Mouse (Mus musculus): ENCODE data around the gene Ficd.

Ficd gene

GRCm38 (mm10) chr5:113735345-113736112, at the start of gene Ficd:
Ficd (plus strand) TSS chr5:113735803.
- DNase-seq (ENCODE audit: low spot score), result peak; percentile 100

GRCm38 (mm10) chr5:113687514-113687913, 48.1 kb upstream of the Ficd start:
- DNase-seq (ENCODE audit: low spot score), result no peak

GRCm38 (mm10) chr5:113690069-113690548, 45.5 kb upstream of the Ficd start:
- no peak for DNase-seq (ENCODE audit: low spot score)

DNA sequence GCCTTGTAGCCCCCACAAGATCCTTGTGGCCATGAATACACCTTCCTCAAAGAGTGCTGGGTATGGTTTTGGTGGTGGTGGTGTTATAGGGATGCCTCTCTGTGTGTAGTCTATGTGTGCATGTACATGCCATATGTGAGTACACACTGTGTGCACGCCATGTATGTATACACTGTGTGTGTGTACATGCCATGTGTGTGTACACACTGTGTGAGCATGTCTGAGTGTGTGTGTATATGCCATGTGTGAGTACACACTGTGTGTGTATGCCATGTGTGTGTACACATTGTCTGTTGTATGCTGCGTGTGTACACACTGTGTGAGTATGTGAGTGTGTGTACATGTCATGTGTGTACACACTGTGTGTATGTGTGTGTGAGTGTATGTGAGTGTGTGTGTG, 44.7 kb upstream of the Ficd start:
- no peak for DNase-seq (ENCODE audit: low spot score)

- DNase-seq (ENCODE audit: low spot score), result no peak
These were observed 42.3 kb upstream of the Ficd start for GRCm38 (mm10) chr5:113693196-113693755.

DNA sequence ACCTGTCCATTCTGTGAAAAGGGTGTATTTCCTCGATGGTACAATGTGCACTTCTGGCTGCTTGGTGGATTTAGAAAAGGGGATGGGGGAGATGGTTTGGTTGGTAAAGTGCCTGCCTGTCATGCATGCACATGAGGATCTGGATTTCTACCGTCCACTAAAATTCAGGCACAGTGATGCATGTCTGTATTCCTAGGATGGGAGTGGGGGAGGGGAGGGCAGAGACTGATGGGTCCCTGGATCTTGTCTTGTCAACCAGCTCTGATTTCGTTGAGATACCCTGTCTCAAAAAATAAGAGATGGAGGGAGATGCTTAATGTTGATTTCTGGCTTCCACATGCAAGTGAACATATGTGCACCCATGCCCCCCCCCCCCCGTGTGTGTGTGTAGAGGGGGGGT, 41.6 kb upstream of the Ficd start:
- DNase-seq (ENCODE audit: low spot score), result no peak

GRCm38 (mm10) chr5:113694415-113694814, 41.2 kb upstream of the Ficd start:
- no peak for DNase-seq (ENCODE audit: low spot score)

GRCm38 (mm10) chr5:113700388-113701023, 35.1 kb upstream of the Ficd start:
- no peak for DNase-seq (ENCODE audit: low spot score)

DNA sequence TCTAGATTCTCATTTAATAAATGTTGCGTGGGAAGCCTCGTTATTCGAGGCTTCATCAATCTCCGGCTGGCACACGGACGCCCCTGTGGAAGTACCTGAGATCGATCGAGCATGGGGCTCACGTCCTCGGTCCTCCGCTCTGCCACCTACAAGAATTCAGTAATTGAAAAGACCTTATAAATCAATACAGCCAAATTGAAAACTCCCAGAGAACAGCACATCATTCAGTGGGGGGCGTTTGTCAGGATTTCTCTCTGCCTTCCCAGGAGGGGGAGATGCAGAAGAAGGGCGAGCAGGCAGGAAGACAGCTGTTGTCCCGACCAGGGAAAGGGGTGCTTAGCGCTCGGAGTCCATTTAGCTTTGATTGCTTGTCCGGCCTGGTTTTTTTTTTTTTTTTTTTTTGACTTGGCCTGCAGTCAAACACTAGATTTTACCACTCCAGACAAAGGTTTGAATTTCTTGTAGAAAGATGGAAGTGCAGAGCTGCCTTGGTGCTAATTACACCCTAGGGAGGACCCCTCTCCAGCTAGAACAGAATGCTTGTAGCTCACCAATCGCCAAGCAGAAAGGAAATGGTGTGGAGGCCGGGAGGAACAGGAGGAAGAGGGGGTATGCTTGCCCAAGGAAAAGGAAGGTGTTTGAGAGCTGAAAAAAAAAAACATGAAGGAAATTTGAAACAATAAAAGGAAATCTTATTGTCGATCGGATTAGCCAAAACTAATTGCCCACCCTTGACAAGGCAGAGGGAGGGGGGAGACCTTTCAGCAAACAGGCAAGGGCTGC, 31.6 kb upstream of the Ficd start:
- DNase-seq (ENCODE audit: low spot score), result no peak

DNA sequence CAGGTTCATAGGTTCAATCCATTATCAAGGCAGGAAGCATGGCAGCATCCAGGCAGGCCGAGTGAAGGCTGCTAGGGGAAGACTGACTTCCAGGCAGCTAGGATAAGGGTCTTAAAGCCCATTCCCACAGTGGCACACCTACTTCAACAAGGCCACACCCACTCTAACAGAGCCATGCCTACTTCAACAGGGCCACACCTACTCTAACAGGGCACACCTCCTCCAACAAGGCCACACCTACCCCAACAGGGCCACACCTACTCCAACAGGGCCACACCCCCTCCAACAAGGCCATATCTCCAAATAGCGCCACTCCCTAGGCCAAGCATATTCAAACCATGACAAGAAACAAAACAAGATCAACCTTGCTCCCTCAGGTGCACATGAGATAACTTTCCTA, 22.7 kb upstream of the Ficd start:
- no peak for DNase-seq (ENCODE audit: low spot score)

- DNase-seq (ENCODE audit: low spot score), result peak; percentile 92
These were observed 18.8 kb upstream of the Ficd start for GRCm38 (mm10) chr5:113716581-113717388.

DNA sequence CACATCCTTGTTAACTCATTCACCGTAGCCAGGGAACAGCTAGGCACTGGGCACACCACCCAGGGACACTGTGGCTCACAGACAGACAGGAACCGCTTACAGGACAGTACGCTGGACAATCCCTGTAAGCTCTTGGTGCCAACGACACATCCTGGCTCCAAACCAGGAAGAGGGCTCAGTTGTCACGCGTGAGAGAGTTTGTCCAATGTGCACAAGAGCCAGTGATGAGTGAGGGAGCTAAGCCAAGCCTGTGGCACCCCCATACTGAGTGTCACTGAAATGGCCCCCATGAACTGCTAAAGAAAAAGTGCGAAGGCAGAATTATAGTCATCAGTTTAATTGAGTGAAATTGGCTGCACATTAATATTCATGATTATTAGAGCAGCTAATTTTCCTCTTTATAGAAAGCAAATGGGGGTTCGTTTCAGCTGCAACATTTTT, 16.4 kb upstream of the Ficd start:
- no peak for DNase-seq (ENCODE audit: low spot score)

DNA sequence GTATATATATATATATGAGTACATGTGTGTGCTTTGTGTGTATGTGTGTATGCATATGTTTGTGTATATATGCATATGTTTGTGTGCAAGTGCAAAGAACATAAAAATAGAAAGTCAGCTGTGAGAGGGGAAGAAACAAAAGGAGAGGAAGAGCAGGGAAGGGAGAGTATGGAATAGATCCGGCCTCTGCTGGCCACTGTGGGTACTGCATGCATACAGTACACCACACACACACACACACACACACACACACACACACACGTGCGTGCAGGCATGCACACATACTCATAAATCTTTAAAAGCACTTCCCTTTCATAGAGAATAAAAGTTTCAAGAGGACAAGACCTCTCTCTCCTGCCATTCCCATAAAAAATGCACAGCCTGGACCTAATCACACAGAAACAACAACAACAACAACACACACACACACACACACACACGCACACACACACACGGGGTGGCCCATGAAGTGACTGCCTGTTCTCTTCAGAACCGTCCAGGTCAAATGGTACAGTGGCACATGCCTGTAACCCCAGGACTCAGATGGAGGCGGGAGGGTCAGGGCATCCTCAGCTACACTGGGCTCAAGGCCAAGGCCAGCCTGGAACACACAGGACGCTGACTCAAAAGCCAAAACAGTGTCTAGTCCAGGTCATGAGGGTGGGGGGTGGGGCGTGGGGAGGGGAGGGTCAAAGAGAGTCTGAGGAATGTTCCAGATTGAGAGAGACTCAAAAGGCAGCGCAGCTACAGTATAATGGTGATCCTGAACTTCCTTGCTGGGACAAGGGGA, 13.2 kb upstream of the Ficd start:
- no peak for DNase-seq (ENCODE audit: low spot score)

GRCm38 (mm10) chr5:113723567-113724237, 11.9 kb upstream of the Ficd start:
- DNase-seq (ENCODE audit: low spot score), result no peak

- peak; percentile 93 for DNase-seq (ENCODE audit: low spot score)
These were observed 11.2 kb upstream of the Ficd start, which contains the start of gene 1700069L16Rik for GRCm38 (mm10) chr5:113724446-113724845. 1700069L16Rik (minus strand) TSS chr5:113724772.

GRCm38 (mm10) chr5:113725417-113725816, 10.2 kb upstream of the Ficd start:
- no peak for DNase-seq (ENCODE audit: low spot score)

- DNase-seq (ENCODE audit: low spot score), result no peak
These were observed 9.0 kb upstream of the Ficd start for GRCm38 (mm10) chr5:113726618-113727017.

GRCm38 (mm10) chr5:113727238-113727637, 8.4 kb upstream of the Ficd start:
- no peak for DNase-seq (ENCODE audit: low spot score)

DNA sequence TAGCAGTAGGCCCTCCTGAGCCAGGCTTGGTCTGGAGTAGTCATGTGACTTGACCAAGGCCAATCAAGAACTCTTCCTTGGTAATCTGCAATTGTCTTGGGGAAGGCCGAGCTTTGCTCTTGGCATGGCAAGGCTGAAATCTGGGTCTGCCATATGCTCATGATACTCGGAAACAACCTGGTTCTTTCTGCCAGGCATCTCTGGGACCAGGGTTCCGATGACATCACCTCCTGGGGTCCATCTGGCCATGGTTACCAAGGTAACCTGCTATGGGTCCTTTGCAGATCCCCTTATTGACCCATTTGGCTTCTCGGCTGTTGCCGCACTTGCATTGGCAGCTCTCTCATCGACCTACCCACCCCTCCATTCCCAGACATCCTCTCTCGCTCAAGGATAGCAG, 7.6 kb upstream of the Ficd start:
- no peak for DNase-seq (ENCODE audit: low spot score)

GRCm38 (mm10) chr5:113728691-113729090, 6.9 kb upstream of the Ficd start:
- no peak for DNase-seq (ENCODE audit: low spot score)

All from embryo, embryonic 10.5 days (tissue).